Mouse (Mus musculus) heart, embryonic 14.5 days (tissue): ENCODE results near the gene Fgfr2. TPM values are rescaled to one million over a fixed set of nuclear protein-coding genes. Genes with fewer than 3 reads are reported as not detected.

ENCODE experiments used
- ATAC-seq: fragments of 200-750 bp; cut with Nextera tagmentation; 2 replicates; pipeline ENCODE4 v1.8.0; 2017; ENCODE audit warnings: low read depth, moderate TSS enrichment; ENCODE audit not compliant: insufficient number of reproducible peaks, insufficient read depth, low FRiP score
- H3K27ac ChIP-seq, 2 experiments: fragments of 200-500 bp in 1 of 2; fragments of 300-500 bp in 1 of 2; sonication (generic) in 1 of 2; replicated peaks in 1 of 2; 2 replicates each; pipeline ENCODE4 v1.5.1; 2012 to 2014; ENCODE audit warnings: low read depth in 2 of 2, low read length in 2 of 2, control low read depth in 1 of 2, mild to moderate bottlenecking in 1 of 2, mixed read lengths in 1 of 2; ENCODE audit not compliant: control insufficient read depth in 1 of 2, insufficient read depth in 1 of 2
- H3K27me3 ChIP-seq: fragments of 300-500 bp; sonication (generic); 2 replicates; pipeline ENCODE4 v1.6.1; 2014; ENCODE audit warnings: mild to moderate bottlenecking, low read length, control low read depth; ENCODE audit not compliant: control insufficient read depth, insufficient read depth
- H3K36me3 ChIP-seq: fragments of 300-500 bp; sonication (generic); 2 replicates; pipeline ENCODE4 v1.6.1; 2014; ENCODE audit warnings: mild to moderate bottlenecking, control low read depth, low read length, mixed read lengths; ENCODE audit not compliant: control insufficient read depth, insufficient read depth
- H3K4me1 ChIP-seq, 2 experiments: fragments of 200-500 bp in 1 of 2; fragments of 300-500 bp in 1 of 2; sonication (generic) in 1 of 2; 2 replicates each; pipeline ENCODE4 v1.6.1; 2012 to 2014; ENCODE audit warnings: low read length in 2 of 2, control low read depth in 1 of 2, mixed read lengths in 1 of 2; ENCODE audit not compliant: control insufficient read depth in 2 of 2, insufficient read depth in 2 of 2
- H3K4me2 ChIP-seq: fragments of 300-500 bp; sonication (generic); 2 replicates; pipeline ENCODE4 v1.6.1; 2014; ENCODE audit warnings: mild to moderate bottlenecking, low read length
- H3K4me3 ChIP-seq, 2 experiments: fragments of 200-500 bp in 1 of 2; fragments of 300-500 bp in 1 of 2; sonication (generic) in 1 of 2; 2 replicates each; pipeline ENCODE4 v1.5.1; 2012 to 2014; ENCODE audit warnings: low read length in 2 of 2, mild to moderate bottlenecking in 2 of 2, control low read depth in 1 of 2, low read depth in 1 of 2, moderate library complexity in 1 of 2; ENCODE audit not compliant: control insufficient read depth in 1 of 2, insufficient read depth in 1 of 2
- H3K9ac ChIP-seq: fragments of 300-500 bp; sonication (generic); 2 replicates; pipeline ENCODE4 v1.6.1; 2014; ENCODE audit warnings: mild to moderate bottlenecking, low read length
- H3K9me3 ChIP-seq: fragments of 300-500 bp; sonication (generic); 2 replicates; pipeline ENCODE4 v1.6.1; 2016; ENCODE audit warnings: low read length, control low read depth; ENCODE audit not compliant: control insufficient read depth
- WGBS: fragments of 180-500 bp; shearing (Covaris S2); extraction: QIAGEN DNeasy Blood & Tissue Kit; methylation state at CpG from one replicate; pipeline ENCODE4 v1.1.7; 2014; 5-methylcytosine and 5-hydroxymethylcytosine counted together
- polyA plus RNA-seq: library from polyadenylated mRNA; unstranded; fragments of >200 nt; fragmentation: Nextera tagmentation; extraction: Ambion mirVana; gene quantifications from 2 replicates; pipeline ENCODE4 v1.2.1, GENCODE M21; 2014

Fgfr2 gene
- polyA plus RNA-seq, 1 experiment from 2014 or later, result 22.4 TPM

- H3K4me3 ChIP-seq, result no peak overlapping the region
- peaks cover 22 to 29% of the 10 kb centered on the region in 2 experiments for H3K4me1 ChIP-seq
- no peak overlapping the region for H3K9ac ChIP-seq
- no peak overlapping the region for H3K4me2 ChIP-seq
- no peak for ATAC-seq
- H3K9me3 ChIP-seq, result no peaks in the 10 kb centered on the region
- no peaks in the 10 kb centered on the region for H3K36me3 ChIP-seq
- 51% methylated on average over 9 of the region's 9 CpGs for WGBS
- no peak overlapping the region for H3K27ac ChIP-seq
- H3K27me3 ChIP-seq, result 0 out of 2 replicates have a peak, but pooled peaks cover 2% of the 10 kb centered on the region
Measured at GRCm38 (mm10) chr7:130289428-130289790, 2833.7 kb downstream of the Fgfr2 start.

- H3K4me1 ChIP-seq, result peaks cover 22 to 29% of the 10 kb centered on the region in 2 experiments
- H3K4me2 ChIP-seq, result no peak overlapping the region
- ATAC-seq, result no peak
- WGBS, result 61% methylated on average over 11 of the region's 11 CpGs
- H3K27ac ChIP-seq, result peak overlapping the region in 1 of 2 experiments; percentile 47; a peak in 2 of 4 replicates
- no peaks in the 10 kb centered on the region for H3K9me3 ChIP-seq
- 0 out of 2 replicates have a peak overlapping the region, but pooled peaks have one; percentile 8 for H3K9ac ChIP-seq
- H3K36me3 ChIP-seq, result no peaks in the 10 kb centered on the region
- no peak overlapping the region for H3K4me3 ChIP-seq
- H3K27me3 ChIP-seq, result 0 out of 2 replicates have a peak, but pooled peaks cover 2% of the 10 kb centered on the region
Measured at GRCm38 (mm10) chr7:130288719-130289427, 2834.3 kb downstream of the Fgfr2 start.

- no peak for ATAC-seq
Measured at GRCm38 (mm10) chr7:130288248-130288647, 2834.9 kb downstream of the Fgfr2 start.

GRCm38 (mm10) chr7:130278738-130279705, 2844.1 kb downstream of the Fgfr2 start:
- no peak overlapping the region for H3K4me2 ChIP-seq
- WGBS, result 63% methylated on average over 19 of the region's 19 CpGs
- no peak for ATAC-seq
- H3K27ac ChIP-seq, result no peak overlapping the region
- H3K4me3 ChIP-seq, result no peak overlapping the region
- H3K9ac ChIP-seq, result no peak overlapping the region
- no peaks in the 10 kb centered on the region for H3K36me3 ChIP-seq
- H3K4me1 ChIP-seq, result peaks cover 0 to 3% of the 10 kb centered on the region in 2 experiments; a peak in 1 of 4 replicates
- no peaks in the 10 kb centered on the region for H3K27me3 ChIP-seq
- H3K9me3 ChIP-seq, result no peaks in the 10 kb centered on the region

More at GRCm38 (mm10) chr7:130288248-130288647, 2834.9 kb downstream of the Fgfr2 start:
- H3K9me3 ChIP-seq, result no peaks in the 10 kb centered on the region
- H3K4me3 ChIP-seq, result no peak overlapping the region
- H3K9ac ChIP-seq, result no peak overlapping the region
- 55% methylated on average over 7 of the region's 7 CpGs for WGBS
- H3K27ac ChIP-seq, result peak overlapping the region in 1 of 2 experiments; percentile 47; a peak in 2 of 4 replicates
- H3K4me1 ChIP-seq, result peaks cover 22 to 29% of the 10 kb centered on the region in 2 experiments
- H3K4me2 ChIP-seq, result no peak overlapping the region
- no peaks in the 10 kb centered on the region for H3K36me3 ChIP-seq
- 0 out of 2 replicates have a peak, but pooled peaks cover 2% of the 10 kb centered on the region for H3K27me3 ChIP-seq

GRCm38 (mm10) chr7:130278000-130278737, 2845.0 kb downstream of the Fgfr2 start:
- peaks cover 3 to 8% of the 10 kb centered on the region in 2 experiments; a peak in 3 of 4 replicates for H3K4me1 ChIP-seq
- H3K36me3 ChIP-seq, result no peaks in the 10 kb centered on the region
- H3K4me3 ChIP-seq, result no peak overlapping the region
- no peaks in the 10 kb centered on the region for H3K27me3 ChIP-seq
- no peak overlapping the region for H3K9ac ChIP-seq
- 76% methylated on average over 11 of the region's 11 CpGs for WGBS
- ATAC-seq, result no peak
- no peak overlapping the region for H3K4me2 ChIP-seq
- H3K9me3 ChIP-seq, result no peaks in the 10 kb centered on the region
- H3K27ac ChIP-seq, result no peak overlapping the region

GRCm38 (mm10) chr7:130273265-130273664, 2849.9 kb downstream of the Fgfr2 start:
- peaks cover 3 to 4% of the 10 kb centered on the region in 2 experiments; a peak in 3 of 4 replicates for H3K4me1 ChIP-seq
- no peak overlapping the region for H3K4me3 ChIP-seq
- 6% methylated on average over 16 of the region's 16 CpGs for WGBS
- H3K27me3 ChIP-seq, result peaks cover 3% of the 10 kb centered on the region; the same call in 1 of the 2 replicates
- no peak for ATAC-seq
- no peak overlapping the region for H3K27ac ChIP-seq
- H3K9me3 ChIP-seq, result no peaks in the 10 kb centered on the region
- no peaks in the 10 kb centered on the region for H3K36me3 ChIP-seq
- H3K9ac ChIP-seq, result no peak overlapping the region
- 0 out of 2 replicates have a peak overlapping the region, but pooled peaks have one; percentile 8 for H3K4me2 ChIP-seq

GRCm38 (mm10) chr7:130270807-130271206, 2852.3 kb downstream of the Fgfr2 start:
- ATAC-seq, result no peak
- Histone ChIP-seq H3K9ac (no peak overlapping the region), H3K27ac (no peak overlapping the region), H3K36me3 (no peaks in the 10 kb centered on the region), H3K9me3 (no peaks in the 10 kb centered on the region), H3K27me3 (peaks cover 3% of the 10 kb centered on the region; the same call in 1 of the 2 replicates), H3K4me2 (no peak overlapping the region), H3K4me1 (peaks cover 6 to 8% of the 10 kb centered on the region in 2 experiments; a peak in 3 of 4 replicates), H3K4me3 (no peak overlapping the region)
- WGBS, result 85% methylated on average over 5 of the region's 5 CpGs
